Mouse (Mus musculus): ENCODE results near the gene Ptprg. TPM values are rescaled to one million over a fixed set of nuclear protein-coding genes. Genes with fewer than 3 reads are reported as not detected.

The Ptprg gene
- polyA plus RNA-seq, 1 experiment = 16.6 TPM

DNA sequence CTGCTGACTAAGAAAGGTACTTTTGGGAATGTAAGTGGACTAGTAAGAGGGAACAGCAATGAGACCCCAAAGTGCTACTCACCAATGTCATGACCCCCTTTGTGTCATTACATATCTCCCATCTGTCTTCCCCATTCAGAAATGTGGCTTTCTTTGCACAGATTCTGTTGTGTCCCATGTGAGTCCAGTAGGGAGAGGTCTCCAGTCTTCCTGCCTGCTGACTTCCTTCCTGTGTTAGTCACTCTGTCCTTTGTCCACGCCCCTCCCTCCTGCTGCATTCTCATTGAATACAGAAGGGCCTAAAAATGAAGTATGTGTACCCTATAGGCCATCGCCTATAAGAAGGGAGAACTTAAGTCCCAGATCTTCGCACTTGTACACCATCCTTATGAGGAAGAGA lies 571.4 kb downstream of the Ptprg start:
- TF ChIP-seq MAX (IDR thresholded peaks at IDR 0.05) = no peak
- TF ChIP-seq FOSL1 (IDR thresholded peaks at IDR 0.05; ENCODE audit: insufficient read depth, low read length, poor library complexity, severe bottlenecking) = no peak
- no peak for TF ChIP-seq CEBPB (IDR thresholded peaks at IDR 0.05; ENCODE audit: low read depth)
- no peak for TF ChIP-seq MYOD1 (IDR thresholded peaks at IDR 0.05; ENCODE audit: control insufficient read depth, insufficient read length, low read depth)
- TF ChIP-seq USF1 (IDR thresholded peaks at IDR 0.05; ENCODE audit: low read depth) = no peak
- TF ChIP-seq MYOG (IDR thresholded peaks at IDR 0.05; ENCODE audit: control insufficient read depth, extremely low read depth, insufficient read length) = no peak
- no peaks in the 10 kb centered on the region for H3K27me3 ChIP-seq (ENCODE audit: control insufficient read depth, insufficient read depth, insufficient read length)
- no peaks in the 10 kb centered on the region for H3K79me2 ChIP-seq (ENCODE audit: control insufficient read depth, insufficient read depth)
- H3K79me3 ChIP-seq (ENCODE audit: low read depth) = no peaks in the 10 kb centered on the region
- H3K4me3 ChIP-seq (ENCODE audit: insufficient read depth, poor library complexity, severe bottlenecking) = no peak overlapping the region
- H3K36me3 ChIP-seq (ENCODE audit: control insufficient read depth, insufficient read depth) = no peaks in the 10 kb centered on the region
- H3ac ChIP-seq (ENCODE audit: control insufficient read depth, insufficient read length, low read depth) = no peak overlapping the region

DNA sequence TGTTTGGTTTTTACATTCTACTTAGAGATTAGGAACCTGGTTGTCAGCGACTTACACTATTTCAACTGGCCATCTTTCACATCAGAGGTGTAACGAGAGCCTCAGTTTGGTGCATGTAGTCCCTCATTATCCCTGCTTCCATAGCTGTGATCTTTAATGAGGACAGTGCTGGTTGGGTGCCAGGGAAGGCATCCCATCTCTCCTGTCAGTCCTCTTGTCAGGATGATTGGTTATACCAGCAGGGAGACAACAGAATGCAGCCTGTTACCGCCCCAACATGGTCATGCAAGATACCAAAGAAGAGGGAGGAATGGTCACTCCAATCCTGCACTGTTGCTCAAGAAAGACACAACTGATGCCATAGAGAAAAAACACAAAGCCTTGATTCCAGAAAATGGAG lies 574.6 kb downstream of the Ptprg start:
- Histone ChIP-seq H3K36me3 (ENCODE audit: control insufficient read depth, insufficient read depth) (no peaks in the 10 kb centered on the region), H3K79me2 (ENCODE audit: control insufficient read depth, insufficient read depth) (no peaks in the 10 kb centered on the region), H3ac (ENCODE audit: control insufficient read depth, insufficient read length, low read depth) (no peak overlapping the region), H3K79me3 (ENCODE audit: low read depth) (no peaks in the 10 kb centered on the region), H3K27me3 (ENCODE audit: control insufficient read depth, insufficient read depth, insufficient read length) (no peaks in the 10 kb centered on the region), H3K4me3 (ENCODE audit: insufficient read depth, poor library complexity, severe bottlenecking) (no peak overlapping the region)
- no peak for TF ChIP-seq MYOG (IDR thresholded peaks at IDR 0.05; ENCODE audit: control insufficient read depth, extremely low read depth, insufficient read length)
- no peak for TF ChIP-seq MAX (IDR thresholded peaks at IDR 0.05)
- TF ChIP-seq USF1 (IDR thresholded peaks at IDR 0.05; ENCODE audit: low read depth) = no peak
- TF ChIP-seq CEBPB (IDR thresholded peaks at IDR 0.05; ENCODE audit: low read depth) = no peak
- TF ChIP-seq CTCF (IDR thresholded peaks at IDR 0.05; ENCODE audit: control insufficient read depth, insufficient read depth, insufficient read length) = no peak

DNA sequence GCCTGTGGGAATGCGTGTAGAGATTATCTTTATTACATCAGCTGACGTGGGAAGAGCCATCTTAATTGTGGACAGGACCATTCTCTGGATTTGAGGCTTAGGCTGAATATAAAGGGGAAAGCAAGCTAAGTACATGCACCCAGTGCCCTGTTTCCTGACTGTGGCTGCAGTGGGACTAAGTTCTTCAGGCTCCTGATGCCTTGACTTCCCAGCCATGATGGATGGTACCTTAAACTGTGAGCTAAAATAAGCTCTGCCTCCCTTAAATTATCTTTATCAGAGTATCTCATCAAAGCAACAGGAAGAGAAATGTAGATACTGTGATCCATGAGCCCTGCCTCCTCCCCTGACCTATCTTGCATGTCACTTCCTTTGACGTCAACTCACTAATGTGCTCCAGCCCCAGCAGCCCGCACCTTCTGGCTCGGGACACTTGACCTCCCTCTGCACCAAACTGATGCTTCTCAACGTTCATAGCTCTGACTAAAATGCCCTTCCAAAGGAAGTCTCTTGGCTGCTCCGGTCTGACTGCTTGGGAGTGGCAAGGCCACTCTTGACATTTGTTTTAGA lies 578.8 kb downstream of the Ptprg start:
- TF ChIP-seq MYOD1 (IDR thresholded peaks at IDR 0.05; ENCODE audit: control insufficient read depth, insufficient read length, low read depth) (no peak), CTCF (IDR thresholded peaks at IDR 0.05; ENCODE audit: control insufficient read depth, insufficient read depth, insufficient read length) (no peak)
- Histone ChIP-seq H3K27me3 (ENCODE audit: control insufficient read depth, insufficient read depth, insufficient read length) (no peaks in the 10 kb centered on the region), H3ac (ENCODE audit: control insufficient read depth, insufficient read length, low read depth) (no peak overlapping the region)

DNA sequence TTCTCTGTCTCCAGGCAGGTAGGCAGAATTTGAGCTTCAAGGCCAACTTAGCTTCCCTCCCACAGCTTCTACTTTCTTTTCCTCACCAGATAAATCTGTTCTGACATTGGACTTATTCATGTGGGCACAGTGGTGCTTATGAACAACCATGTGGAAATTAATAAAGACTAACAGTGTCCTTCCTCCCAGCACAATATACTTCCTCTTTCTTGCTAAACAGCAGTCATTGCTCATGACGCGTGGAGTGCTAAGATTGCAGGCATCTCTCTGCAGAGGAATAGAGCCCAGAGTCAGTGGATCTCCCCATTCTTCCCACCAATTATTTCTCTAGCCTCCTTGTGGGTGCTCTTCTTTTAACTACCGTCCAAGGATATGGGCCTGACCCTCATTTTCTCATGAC lies 579.8 kb downstream of the Ptprg start:
- Histone ChIP-seq H3K79me2 (ENCODE audit: control insufficient read depth, insufficient read depth) (no peaks in the 10 kb centered on the region), H3K27me3 (ENCODE audit: control insufficient read depth, insufficient read depth, insufficient read length) (no peaks in the 10 kb centered on the region), H3ac (ENCODE audit: control insufficient read depth, insufficient read length, low read depth) (no peak overlapping the region), H3K4me3 (ENCODE audit: insufficient read depth, poor library complexity, severe bottlenecking) (no peak overlapping the region), H3K79me3 (ENCODE audit: low read depth) (no peaks in the 10 kb centered on the region), H3K36me3 (ENCODE audit: control insufficient read depth, insufficient read depth) (no peaks in the 10 kb centered on the region)
- TF ChIP-seq MAX (IDR thresholded peaks at IDR 0.05) (no peak), MYOG (IDR thresholded peaks at IDR 0.05; ENCODE audit: control insufficient read depth, extremely low read depth, insufficient read length) (no peak), CTCF (IDR thresholded peaks at IDR 0.05; ENCODE audit: control insufficient read depth, insufficient read depth, insufficient read length) (no peak)

More for the DNA sequence above, 578.8 kb downstream of the Ptprg start:
- H3K4me3 ChIP-seq (ENCODE audit: insufficient read depth, poor library complexity, severe bottlenecking) = no peak overlapping the region
- no peaks in the 10 kb centered on the region for H3K79me2 ChIP-seq (ENCODE audit: control insufficient read depth, insufficient read depth)
- H3K36me3 ChIP-seq (ENCODE audit: control insufficient read depth, insufficient read depth) = no peaks in the 10 kb centered on the region
- no peaks in the 10 kb centered on the region for H3K79me3 ChIP-seq (ENCODE audit: low read depth)

DNA sequence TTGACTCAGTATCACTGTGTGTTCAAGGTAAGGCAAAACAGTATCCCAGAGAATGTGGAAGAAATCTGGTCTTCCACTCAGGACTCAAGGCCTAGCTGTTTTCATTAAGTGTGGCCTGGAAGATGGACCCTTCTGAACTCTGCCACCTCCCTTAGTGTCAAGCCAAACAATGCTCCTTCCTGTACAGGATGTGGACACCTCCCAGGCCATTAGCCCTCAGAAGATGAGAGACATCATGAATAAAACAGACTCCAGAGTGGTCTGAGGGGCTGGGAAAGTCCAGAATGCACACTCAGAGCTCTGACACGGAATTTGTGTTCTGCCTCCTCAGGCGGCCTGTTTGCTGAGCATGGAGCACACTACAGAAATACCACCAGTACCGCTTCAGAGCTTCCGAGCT lies 581.2 kb downstream of the Ptprg start:
- Histone ChIP-seq H3K27me3 (ENCODE audit: control insufficient read depth, insufficient read depth, insufficient read length) (no peaks in the 10 kb centered on the region), H3K79me2 (ENCODE audit: control insufficient read depth, insufficient read depth) (no peaks in the 10 kb centered on the region), H3K79me3 (ENCODE audit: low read depth) (no peaks in the 10 kb centered on the region), H3K36me3 (ENCODE audit: control insufficient read depth, insufficient read depth) (no peaks in the 10 kb centered on the region), H3K4me3 (ENCODE audit: insufficient read depth, poor library complexity, severe bottlenecking) (no peak overlapping the region), H3ac (ENCODE audit: control insufficient read depth, insufficient read length, low read depth) (no peak overlapping the region)
- TF ChIP-seq MYOD1 (IDR thresholded peaks at IDR 0.05; ENCODE audit: control insufficient read depth, insufficient read length, low read depth) = no peak
- TF ChIP-seq MAX (IDR thresholded peaks at IDR 0.05) = no peak
- no peak for TF ChIP-seq CEBPB (IDR thresholded peaks at IDR 0.05; ENCODE audit: low read depth)
- TF ChIP-seq USF1 (IDR thresholded peaks at IDR 0.05; ENCODE audit: low read depth) = no peak

DNA sequence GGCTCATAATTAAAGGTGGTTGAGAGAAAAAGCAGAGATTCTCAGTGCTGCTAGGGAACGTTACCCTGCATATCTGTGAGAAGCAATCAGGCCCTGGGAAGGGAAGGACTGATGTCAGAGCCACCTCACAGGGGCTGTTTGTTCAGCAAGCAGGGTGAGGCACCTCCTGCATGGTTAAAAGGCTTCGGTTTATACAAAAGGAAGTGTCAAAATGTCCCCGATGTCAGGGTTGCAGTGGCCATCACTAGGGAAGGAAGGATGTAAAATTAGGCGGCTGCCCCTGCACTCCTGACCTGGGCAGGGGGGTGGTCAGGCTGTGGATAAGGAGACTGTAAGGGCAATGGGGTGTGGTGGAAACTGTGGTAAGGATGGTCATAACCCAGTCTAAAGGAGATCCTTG lies 583.2 kb downstream of the Ptprg start:
- Histone ChIP-seq H3K36me3 (ENCODE audit: control insufficient read depth, insufficient read depth) (no peaks in the 10 kb centered on the region), H3K27me3 (ENCODE audit: control insufficient read depth, insufficient read depth, insufficient read length) (no peaks in the 10 kb centered on the region), H3K4me3 (ENCODE audit: insufficient read depth, poor library complexity, severe bottlenecking) (no peak overlapping the region), H3ac (ENCODE audit: control insufficient read depth, insufficient read length, low read depth) (no peak overlapping the region), H3K79me2 (ENCODE audit: control insufficient read depth, insufficient read depth) (no peaks in the 10 kb centered on the region), H3K79me3 (ENCODE audit: low read depth) (no peaks in the 10 kb centered on the region)
- TF ChIP-seq CTCF (IDR thresholded peaks at IDR 0.05; ENCODE audit: control insufficient read depth, insufficient read depth, insufficient read length) = no peak
- TF ChIP-seq MYOD1 (IDR thresholded peaks at IDR 0.05; ENCODE audit: control insufficient read depth, insufficient read length, low read depth) = no peak
- TF ChIP-seq MYOG (IDR thresholded peaks at IDR 0.05; ENCODE audit: control insufficient read depth, extremely low read depth, insufficient read length) = no peak
- no peak for TF ChIP-seq MAX (IDR thresholded peaks at IDR 0.05)

All from C2C12 (cell line).